Mouse (Mus musculus): Measurements from ENCODE around the gene Maml2.

GRCm38 (mm10) chr9:13667955-13668354, 370.2 kb downstream of the Maml2 start:
- TF ChIP-seq CTCF (IDR thresholded peaks at IDR 0.05) = no peak
- TF ChIP-seq EP300 (IDR thresholded peaks at IDR 0.05) = no peak

Measured in lung, postnatal 0 days (tissue).